Mouse (Mus musculus) embryonic facial prominence, embryonic 14.5 days (tissue): ENCODE measurements around the gene Kcnq4. TPM values are rescaled to one million over a fixed set of nuclear protein-coding genes. Genes with fewer than 3 reads are reported as not detected.

ENCODE experiments used
- microRNA counts: library from miRNA; unstranded; fragments of <30 nt; microRNA quantifications from one replicate; lab custom pipeline; 2017
- microRNA-seq: library from miRNA; unstranded; fragments of <30 nt; microRNA quantifications from one replicate; pipeline ENCODE4, GENCODE M21; 2016; ENCODE audit warnings: borderline number of aligned reads
- polyA plus RNA-seq: library from polyadenylated mRNA; unstranded; fragments of >200 nt; fragmentation: Nextera tagmentation; extraction: Ambion mirVana; gene quantifications from 2 replicates; pipeline ENCODE4 v1.2.1, GENCODE M21; 2014

Gene Kcnq4
- polyA plus RNA-seq, 1 experiment from 2014 or later: 3.2 TPM

MicroRNA genes within 50 kb of the gene (microRNA counts, 519-probe panel; counts per million panel counts)
- 2,530 counts per million, percentile 51 among the panel's probes with 10 or more counts for microRNA mmu-miR-30e (lab: Ali Mortazavi, UCI)

Small RNA genes within 50 kb of the gene (microRNA-seq; reads per million reads assigned to microRNA genes)
- gene Mir30c-1 (56.4 reads per million, percentile 46 among the genes with 10 or more reads in this experiment), gene Mir30e (not detected), gene Mir30f (not detected)

Other genes with a start within 250 kb of the Kcnq4 start
- gene Slfnl1, start 216.4 kb downstream of the Kcnq4 start, polyA plus RNA-seq: not detected in 2 replicates
- gene Ctps, start 178.3 kb downstream of the Kcnq4 start, polyA plus RNA-seq: 77.3 and 84.1 TPM in 2 replicates
- gene Gm8439, start 159.9 kb downstream of the Kcnq4 start, polyA plus RNA-seq: not detected in 2 replicates
- gene Cited4, start 82.0 kb downstream of the Kcnq4 start, polyA plus RNA-seq: 3.4 and 4.7 TPM in 2 replicates
- gene Nfyc, start 83.0 kb upstream of the Kcnq4 start, polyA plus RNA-seq: 90.5 and 101 TPM in 2 replicates
- gene Rims3, start 106.2 kb upstream of the Kcnq4 start, polyA plus RNA-seq: 3.4 and 3.9 TPM in 2 replicates
- gene Exo5, start 176.4 kb upstream of the Kcnq4 start, polyA plus RNA-seq: 16.7 and 22.2 TPM in 2 replicates
- gene Zfp69, start 203.1 kb upstream of the Kcnq4 start, polyA plus RNA-seq: 6.1 and 6.6 TPM in 2 replicates